Mouse (Mus musculus) left cerebral cortex, adult 8-10 months (tissue): Measurements from ENCODE around the gene Cyp2c29. TPM values are rescaled to one million over a fixed set of nuclear protein-coding genes. Genes with fewer than 3 reads are reported as not detected.
"Not testable (repeated sequence)": the region's sequence is repeated elsewhere in the genome, so short reads cannot be mapped to it uniquely, and the experiment has no call there.

Experiments
- DNase-seq, 2 experiments: peaks; one replicate each; pipeline ENCODE4 v3.0.0; 2022; ENCODE audit warnings: low spot score in 2 of 2
- total RNA-seq, 4 experiments: library from RNA; stranded (reverse); gene quantifications; 2 replicates each; pipeline ENCODE4 v1.2.4; 2022

Cyp2c29 gene
- not detected for total RNA-seq

DNA sequence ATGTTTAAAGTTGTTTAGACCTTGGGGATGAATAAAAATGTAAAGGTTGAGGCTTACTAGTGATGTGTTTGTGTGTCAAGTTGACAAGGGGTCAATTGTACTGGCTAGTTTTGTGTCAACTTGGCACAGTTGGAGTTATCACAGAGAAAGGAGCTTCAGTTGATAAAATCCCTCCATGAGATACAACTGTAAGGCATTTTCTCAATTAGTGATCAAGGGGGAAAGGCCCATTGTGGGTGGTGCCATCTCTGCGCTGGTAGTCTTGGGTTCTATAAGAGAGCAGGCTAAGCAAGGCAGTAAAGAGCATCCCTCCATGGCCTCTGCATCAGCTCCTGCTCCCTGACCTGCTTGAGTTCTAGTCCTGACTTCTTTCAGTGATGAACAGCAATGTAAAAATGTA is at the start of gene Cyp2c29:
Gene Cyp2c29 (plus strand): TSS at position 301 of the 400 bp plus-strand sequence.
- DNase-seq: not testable (repeated sequence)

DNA sequence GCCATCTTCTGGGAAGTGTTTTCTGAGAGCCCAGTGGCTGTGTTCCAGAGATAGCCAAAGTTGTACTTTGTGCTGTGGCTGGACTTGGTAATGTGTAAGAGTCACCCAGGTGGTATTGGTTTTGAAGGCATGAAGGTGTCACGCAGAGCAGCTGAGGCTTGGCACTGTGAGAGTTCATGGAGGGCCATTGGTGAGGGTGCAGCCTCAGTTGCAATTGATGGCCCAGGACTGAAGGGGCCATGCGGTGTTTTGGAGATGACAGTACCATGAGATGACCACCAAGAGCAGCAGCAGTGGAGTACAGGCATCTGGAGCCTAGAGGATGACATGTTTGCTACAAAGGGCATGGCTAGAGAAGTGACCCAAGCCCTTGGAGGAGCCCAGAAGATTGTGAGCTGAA is 2.2 kb upstream of the Cyp2c29 start:
- not testable (repeated sequence) for DNase-seq

DNA sequence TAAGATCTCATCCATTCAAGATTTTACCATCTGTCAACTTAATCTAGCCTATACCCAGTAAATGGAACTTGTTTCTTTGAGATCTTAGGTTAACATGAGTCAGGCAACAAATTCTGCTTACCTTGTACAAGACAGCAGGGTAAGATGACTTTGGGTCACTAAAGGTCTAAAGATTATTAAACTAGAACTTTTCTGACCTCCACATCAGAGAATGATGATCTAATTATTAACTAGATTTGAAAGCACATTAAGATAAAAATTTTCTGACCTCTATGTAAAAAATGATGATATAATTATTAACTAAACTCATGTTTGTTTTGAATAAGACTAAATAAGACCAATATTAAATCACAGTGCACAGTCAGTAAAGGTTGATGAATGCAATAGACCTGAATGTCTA is 13.6 kb downstream of the Cyp2c29 start:
- no peak for DNase-seq

DNA sequence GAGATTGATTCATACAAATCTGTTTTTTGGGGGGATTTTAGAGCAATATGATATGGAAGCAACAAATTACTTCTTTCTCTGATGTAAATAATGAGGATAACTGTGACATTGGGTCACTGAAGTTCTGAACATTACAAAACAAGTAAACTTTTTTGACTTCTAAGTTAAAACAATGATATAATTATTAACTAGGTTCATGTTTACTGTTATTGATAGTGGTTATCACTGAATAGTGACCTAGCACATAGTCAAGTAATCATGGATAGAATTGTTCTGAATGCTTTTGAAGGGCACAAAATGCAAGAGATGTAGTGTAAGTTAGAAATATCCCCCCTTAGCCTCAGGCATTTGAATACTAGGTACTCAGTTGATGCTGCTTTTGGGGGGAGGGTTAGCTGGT is 16.4 kb downstream of the Cyp2c29 start:
- DNase-seq: no peak

- DNase-seq: no peak
Measured at GRCm38 (mm10) chr19:39286825-39287224, 17.6 kb downstream of the Cyp2c29 start.

DNA sequence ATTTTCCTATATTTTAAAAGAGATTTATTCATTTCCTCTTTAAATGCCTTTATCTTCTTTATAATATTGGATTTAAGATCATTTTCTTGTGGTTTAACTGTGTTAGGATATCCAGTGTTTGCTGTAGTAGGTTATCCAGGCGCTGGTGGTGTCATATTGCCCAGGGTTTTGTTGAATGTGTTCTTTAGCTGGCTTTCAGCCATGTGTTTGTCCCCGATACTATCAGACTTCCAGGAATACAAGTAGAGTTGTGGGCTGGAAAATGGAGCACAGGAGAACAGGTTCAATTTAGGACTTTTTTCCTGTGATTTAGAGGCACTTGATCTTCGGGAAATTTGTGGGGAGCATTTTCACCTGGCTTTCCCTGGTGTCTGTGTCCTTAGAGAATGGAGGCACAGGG is 19.8 kb downstream of the Cyp2c29 start:
- DNase-seq: no peak

Other genes starting within 250 kb of the Cyp2c29 start
- under 1 TPM in 3 of 4 experiments, not detected in 1; 0.19 to 0.32 (median 0.30) TPM for gene Cyp2c65, start 208.4 kb upstream of the Cyp2c29 start, total RNA-seq
- gene Cyp2c66, start 155.5 kb upstream of the Cyp2c29 start, total RNA-seq: not detected
- gene Cyp2c38, start 193.7 kb downstream of the Cyp2c29 start, total RNA-seq: not detected
- gene Cyp2c39, start 241.5 kb downstream of the Cyp2c29 start, total RNA-seq: not detected